Mouse (Mus musculus) bone marrow, adult 2 months (tissue): ENCODE measurements around the gene Znhit3. TPM values are rescaled to one million over a fixed set of nuclear protein-coding genes. Genes with fewer than 3 reads are reported as not detected.

Source experiments
- H3K27ac ChIP-seq: fragments of 200-500 bp; 2 replicates; pipeline ENCODE4 v1.5.1; 2012; ENCODE audit warnings: low read depth, mild to moderate bottlenecking, control low read depth, inconsistent platforms, low read length; ENCODE audit not compliant: control insufficient read depth, poor library complexity, insufficient read depth
- H3K4me1 ChIP-seq: fragments of 200-500 bp; 2 replicates; pipeline ENCODE4 v1.6.1; 2011; ENCODE audit warnings: low read length; ENCODE audit not compliant: control insufficient read depth, insufficient read depth
- H3K4me3 ChIP-seq: fragments of 200-500 bp; replicated peaks from 2 replicates; pipeline ENCODE3; 2011; ENCODE audit warnings: mild to moderate bottlenecking, low read depth, low read length, control low read depth; ENCODE audit not compliant: control insufficient read depth
- CTCF ChIP-seq: fragments of 200-500 bp; IDR thresholded peaks from 2 replicates; pipeline ENCODE4 v1.5.1; 2011; ENCODE audit warnings: low read length, control low read depth; ENCODE audit not compliant: control insufficient read depth, insufficient read depth
- POLR2A ChIP-seq: fragments of 200-500 bp; IDR thresholded peaks from 2 replicates; pipeline ENCODE4 v1.6.1; 2011; ENCODE audit warnings: low read depth, mild to moderate bottlenecking, control low read depth, low read length, borderline replicate concordance; ENCODE audit not compliant: control insufficient read depth
- WGBS: fragments of 180-500 bp; shearing (Covaris S2); methylation state at CpG from one replicate; pipeline ENCODE4 v1.1.7; 2018; 5-methylcytosine and 5-hydroxymethylcytosine counted together
- polyA plus RNA-seq: library from polyadenylated mRNA; stranded (reverse); fragments of >200 nt; gene quantifications from 2 replicates; pipeline ENCODE4 v1.2.4, GENCODE M21; 2011; ENCODE audit warnings: low replicate concordance; ENCODE audit not compliant: missing spikeins, insufficient read depth, insufficient read length

The Znhit3 gene
- 11.3 and 24.5 TPM in 2 replicates for polyA plus RNA-seq

DNA sequence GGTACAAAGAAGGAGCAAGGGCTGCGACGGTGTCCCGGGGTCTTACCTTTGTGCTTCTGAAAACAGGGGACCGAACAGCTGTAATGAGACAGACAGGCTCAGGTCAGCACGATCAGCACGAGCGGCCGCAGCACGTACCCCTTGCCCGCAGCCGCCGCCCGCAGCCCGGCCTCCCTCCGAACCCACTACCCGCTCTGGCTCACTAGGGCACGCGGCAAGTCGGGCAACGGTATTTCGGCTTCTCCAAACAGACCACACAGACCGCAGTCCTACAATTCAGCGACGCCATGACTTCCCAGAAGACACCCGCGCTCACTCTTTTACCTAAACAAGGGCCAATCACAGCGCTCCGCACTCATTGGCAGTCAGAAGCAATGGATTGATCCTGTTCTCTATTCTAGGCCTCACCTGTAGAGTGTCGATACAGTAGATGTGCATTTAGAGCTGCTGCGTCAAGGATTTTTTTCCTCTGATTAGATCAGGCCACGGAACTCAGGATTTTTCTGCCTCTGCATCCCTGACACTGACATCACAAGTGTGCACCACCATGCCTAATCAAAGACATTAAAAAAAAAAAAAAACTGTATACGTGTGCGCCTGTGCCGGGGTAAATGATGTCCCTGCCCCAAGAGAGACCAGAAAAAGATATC is at the start of gene Znhit3:
Gene Znhit3, minus strand, starts transcription at position 314 of the 650 bp plus-strand sequence.
- peak; percentile 25; the same call in 1 of the 2 replicates for TF ChIP-seq POLR2A
- no peak for TF ChIP-seq CTCF
- Histone ChIP-seq H3K27ac (no peak within 1 kb of the TSS), H3K4me3 (peak within 1 kb of the TSS; percentile 81), H3K4me1 (no peaks in the 10 kb centered on the region; the same call in 1 of the 2 replicates)
- WGBS = 5% methylated on average over 34 of the region's 34 CpGs

DNA sequence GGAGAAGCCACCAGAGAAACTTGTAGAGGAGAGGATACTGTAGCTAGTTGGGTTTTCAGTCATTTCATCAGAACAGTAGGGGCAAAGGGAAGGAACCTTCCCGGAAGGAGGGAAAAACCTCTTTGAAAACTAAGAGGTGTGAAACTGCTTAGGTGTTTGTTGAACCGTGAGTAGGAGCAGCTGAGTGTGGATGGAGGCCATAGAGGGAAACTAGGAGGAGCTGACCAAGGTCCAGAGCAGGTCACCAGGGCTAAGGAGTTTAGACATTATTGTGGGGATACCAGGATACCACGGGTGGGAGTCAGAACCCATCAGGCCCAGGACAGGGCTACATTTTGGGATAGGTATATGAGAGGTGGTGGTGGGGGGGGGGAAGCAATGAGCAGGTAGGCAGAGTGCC is 47.4 kb upstream of the Znhit3 start:
- WGBS = 72% methylated on average over 3 of the region's 3 CpGs
- Histone ChIP-seq H3K4me1 (no peaks in the 10 kb centered on the region), H3K27ac (no peak overlapping the region), H3K4me3 (no peak overlapping the region)
- TF ChIP-seq POLR2A = no peak
- TF ChIP-seq CTCF = no peak

DNA sequence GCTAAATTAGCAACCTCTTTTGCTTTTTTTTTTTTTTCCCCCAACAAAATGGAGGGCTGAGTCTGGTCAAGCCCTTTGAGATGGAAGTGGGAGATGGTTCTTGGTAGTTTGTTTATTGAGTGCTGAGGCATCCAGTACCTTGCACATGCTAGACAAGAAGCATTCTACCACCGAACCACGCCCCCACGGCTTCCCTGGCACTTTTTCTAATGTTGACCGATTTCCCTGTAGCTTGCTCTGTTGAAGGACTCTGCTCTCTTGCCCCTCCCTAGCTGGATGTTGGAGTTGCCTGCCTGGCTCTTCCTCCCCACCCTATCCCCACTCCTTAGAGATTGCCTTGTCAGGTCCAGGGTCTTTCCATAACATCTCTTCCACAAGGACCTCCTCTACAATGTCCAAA is 46.4 kb upstream of the Znhit3 start:
- Histone ChIP-seq H3K4me1 (no peaks in the 10 kb centered on the region), H3K27ac (no peak overlapping the region), H3K4me3 (no peak overlapping the region)
- WGBS = 79% methylated on average over 4 of the region's 4 CpGs
- TF ChIP-seq POLR2A (no peak), CTCF (no peak)

DNA sequence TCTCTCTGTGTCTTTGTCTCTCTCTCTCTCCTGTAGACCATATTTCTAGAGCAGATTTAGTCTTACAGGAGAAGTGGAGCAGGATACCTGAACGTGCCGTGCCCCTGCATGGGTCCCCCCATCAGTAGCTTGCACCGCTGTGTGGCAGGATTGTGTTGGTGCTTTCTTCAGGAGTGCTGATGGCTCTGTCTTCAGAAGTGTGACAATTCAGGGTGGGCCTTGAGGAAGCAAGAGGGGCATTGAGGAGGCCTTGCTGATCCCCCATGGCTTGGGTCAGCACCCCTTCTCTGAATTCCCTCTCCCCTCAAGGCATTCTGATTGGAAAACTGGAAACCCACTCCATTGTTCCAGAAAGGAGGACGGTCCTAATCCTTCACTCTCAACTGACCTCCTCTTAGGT is 45.4 kb upstream of the Znhit3 start:
- WGBS = 79% methylated on average over 4 of the region's 4 CpGs
- H3K4me1 ChIP-seq = no peaks in the 10 kb centered on the region
- TF ChIP-seq POLR2A (no peak), CTCF (no peak)

DNA sequence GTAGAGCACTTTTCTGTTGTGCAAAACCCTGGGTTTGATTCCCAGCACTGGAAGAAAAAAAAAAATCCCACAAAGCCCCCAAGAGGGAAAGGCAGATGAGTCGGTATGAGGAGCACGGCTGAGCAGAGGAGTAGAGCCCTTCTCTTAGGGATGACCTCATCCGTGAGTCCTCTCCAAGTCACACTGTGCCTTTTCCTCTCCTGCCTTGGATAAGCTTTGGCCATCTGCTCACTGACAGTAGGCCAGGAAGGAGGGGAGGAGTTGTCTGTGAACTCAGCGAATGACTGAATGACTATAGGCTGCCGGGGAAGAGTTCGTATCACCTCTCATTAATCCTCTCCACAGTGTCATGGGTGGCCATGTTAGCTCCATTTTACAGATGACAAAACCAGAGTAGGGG is 44.6 kb upstream of the Znhit3 start:
- 70% methylated on average over 6 of the region's 6 CpGs for WGBS
- no peak for TF ChIP-seq CTCF
- no peak for TF ChIP-seq POLR2A
- H3K4me3 ChIP-seq = no peak overlapping the region
- no peaks in the 10 kb centered on the region for H3K4me1 ChIP-seq
- H3K27ac ChIP-seq = no peak overlapping the region

More for the DNA sequence above, 45.4 kb upstream of the Znhit3 start:
- Histone ChIP-seq H3K27ac (no peak overlapping the region), H3K4me3 (no peak overlapping the region)

DNA sequence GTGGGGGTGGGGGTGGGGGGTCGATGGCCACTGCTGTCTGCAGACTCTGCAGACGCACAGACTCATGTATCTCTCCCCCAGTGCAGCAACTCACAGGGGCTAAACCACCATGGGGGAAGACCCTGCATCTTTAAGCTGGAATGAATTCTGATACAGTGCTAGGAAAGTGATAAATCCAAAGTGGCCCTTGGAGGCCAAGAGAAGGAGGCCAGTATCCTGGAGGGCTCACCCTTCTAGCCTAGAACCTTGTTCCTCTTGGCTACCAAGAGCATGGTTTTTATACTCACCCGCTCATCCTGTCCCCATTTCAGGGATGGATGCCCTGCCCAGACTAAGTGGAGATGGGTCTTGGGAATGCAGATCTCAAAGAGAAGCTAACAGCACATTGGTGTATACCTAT is 44.1 kb upstream of the Znhit3 start:
- WGBS = 46% methylated on average over 3 of the region's 3 CpGs
- Histone ChIP-seq H3K27ac (no peak overlapping the region), H3K4me1 (no peaks in the 10 kb centered on the region), H3K4me3 (no peak overlapping the region)
- TF ChIP-seq POLR2A (no peak), CTCF (no peak)

DNA sequence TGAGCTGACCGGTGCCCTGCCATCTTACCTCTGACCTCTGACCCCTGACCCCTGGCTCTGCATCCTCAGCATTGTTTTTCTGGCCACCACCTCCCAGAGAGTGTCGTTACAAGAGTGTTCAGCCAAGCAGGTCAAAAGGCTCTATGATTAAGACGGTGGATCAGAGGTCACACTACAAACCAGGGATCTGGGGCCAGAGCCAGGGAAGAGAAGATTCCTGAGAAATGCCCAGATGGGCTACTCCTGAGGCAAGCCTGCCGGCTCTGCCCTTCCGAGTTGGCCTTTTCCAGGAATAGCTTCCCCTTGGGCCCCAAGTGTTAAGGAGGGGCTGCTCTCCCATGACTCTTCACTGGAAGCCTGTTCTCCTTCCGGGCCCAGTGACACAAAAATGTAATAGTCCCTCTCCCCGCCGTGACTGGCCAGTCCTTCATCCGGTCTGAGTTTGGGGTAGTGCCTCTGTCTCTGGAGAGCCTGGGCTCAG is 43.6 kb upstream of the Znhit3 start:
- Histone ChIP-seq H3K4me1 (no peaks in the 10 kb centered on the region), H3K27ac (no peak overlapping the region), H3K4me3 (no peak overlapping the region)
- TF ChIP-seq CTCF (no peak), POLR2A (no peak)
- WGBS = 14% methylated on average over 9 of the region's 9 CpGs

DNA sequence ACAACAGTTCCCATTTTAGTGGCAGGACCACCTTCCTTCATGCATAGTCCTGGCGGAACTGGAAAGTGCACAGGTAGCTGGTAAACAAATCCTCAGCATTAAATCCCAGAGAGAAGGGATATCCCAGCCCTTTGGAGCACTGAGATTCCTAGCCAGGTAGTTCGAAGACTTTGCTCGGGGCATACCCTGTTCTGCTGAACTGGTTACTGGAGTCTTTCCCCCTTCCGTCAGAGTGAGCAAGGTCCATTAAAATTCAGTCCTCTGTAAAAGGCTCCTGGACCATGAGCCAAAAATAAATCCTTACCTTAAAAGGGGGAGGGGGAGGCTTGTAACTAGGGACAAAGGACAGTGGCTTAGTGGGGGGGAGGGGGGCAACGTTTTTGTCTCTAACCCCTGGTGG is 43.0 kb upstream of the Znhit3 start:
- no peak for TF ChIP-seq CTCF
- TF ChIP-seq POLR2A = no peak
- H3K4me1 ChIP-seq = no peaks in the 10 kb centered on the region
- no peak overlapping the region for H3K27ac ChIP-seq
- 41% methylated on average over 5 of the region's 5 CpGs for WGBS
- H3K4me3 ChIP-seq = no peak overlapping the region

DNA sequence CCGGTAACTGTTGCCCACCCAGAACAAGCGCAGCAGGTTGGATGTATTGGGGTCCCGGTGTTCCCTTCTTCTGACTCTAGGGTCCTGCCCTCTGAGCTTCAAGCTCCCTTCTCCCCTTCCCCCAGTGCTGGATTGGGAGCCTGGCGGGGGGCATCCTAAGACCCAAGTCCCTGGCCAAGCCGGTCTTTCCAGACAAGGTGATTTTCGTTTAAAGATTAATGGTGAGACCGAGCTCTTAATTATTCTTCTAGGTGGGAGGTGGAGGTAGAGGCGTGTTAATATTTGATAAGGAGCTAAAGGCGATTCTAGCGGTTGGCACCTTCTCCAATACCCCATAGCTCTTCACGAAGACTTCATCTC is 42.1 kb upstream of the Znhit3 start:
- Histone ChIP-seq H3K27ac (no peak overlapping the region), H3K4me3 (no peak overlapping the region), H3K4me1 (no peaks in the 10 kb centered on the region)
- 10% methylated on average over 11 of the region's 11 CpGs for WGBS
- TF ChIP-seq CTCF (no peak), POLR2A (no peak)
